9 mouse cellular contexts compared by ENCODE assay signal in genomic region chr10:69845749-69846148, GRCm38 (mm10).
DNase-seq lines count a peak whose midpoint lies in the region; ATAC-seq lines count a peak whose summit lies in the region.
"Had no signal": no experiment of that assay in that cellular context is flagged by ENCODE, and none has a peak within 500 bp of the region (broad histone marks: within the 10 kb centered on the region; RNA-seq: fewer than 3 reads in every experiment).

No protein-coding gene starts in this region.

- DNase-seq in urinary bladder, postnatal 14 days (ENCODE audit: low spot score): peak; percentile 20
- DNase-seq in urinary bladder, postnatal 10 days (ENCODE audit: low spot score): no peak
- peak; percentile 89 for DNase-seq in forebrain, embryonic 14.5 days (ENCODE audit: low spot score)
- peak; percentile 72 for DNase-seq in intestine, embryonic 14.5 days (ENCODE audit: low spot score)
- peak; percentile 86 for DNase-seq in retina, postnatal 1 day
- no peak for DNase-seq in spleen, postnatal 4 days (ENCODE audit: low spot score in 2 of 2)

- ATAC-seq in cerebellum, adult (ENCODE audit: insufficient number of reproducible peaks, low FRiP score, low TSS enrichment): peak; percentile 90
- ATAC-seq in forebrain, embryonic 14.5 days: peak; percentile 85
- ATAC-seq in intestine, embryonic 14.5 days (replicated peaks; ENCODE audit: low FRiP score, low TSS enrichment, low read depth): peak; percentile 64; the same call in 1 of the 2 replicates
- ATAC-seq in lung, embryonic 15.5 days (ENCODE audit: borderline replicate concordance, extremely low read depth, low FRiP score, low TSS enrichment): peak; percentile 75

- no peaks in the 10 kb centered on the region for H3K9me3 ChIP-seq in forebrain, embryonic 14.5 days (replicated peaks; ENCODE audit: control insufficient read depth, low read length)
- H3K9me3 ChIP-seq in intestine, embryonic 14.5 days (ENCODE audit: control insufficient read depth, low read length): no peaks in the 10 kb centered on the region
- no peaks in the 10 kb centered on the region for H3K9me3 ChIP-seq in lung, embryonic 15.5 days
- H3K9me3 ChIP-seq: heart, embryonic 13.5 days had no signal

- no peaks in the 10 kb centered on the region for H3K36me3 ChIP-seq in forebrain, embryonic 14.5 days (ENCODE audit: control insufficient read depth, insufficient read depth, low read length)
- H3K36me3 ChIP-seq in intestine, embryonic 14.5 days (ENCODE audit: control insufficient read depth, insufficient read depth, low read length): no peaks in the 10 kb centered on the region
- no peaks in the 10 kb centered on the region for H3K36me3 ChIP-seq in lung, embryonic 15.5 days

- H3K9ac ChIP-seq in forebrain, embryonic 14.5 days (ENCODE audit: low read length): no peak overlapping the region
- no peak overlapping the region for H3K9ac ChIP-seq in intestine, embryonic 14.5 days (ENCODE audit: low read length)
- no peak overlapping the region for H3K9ac ChIP-seq in lung, embryonic 15.5 days
- H3K9ac ChIP-seq: heart, embryonic 13.5 days had no signal

- H3K4me3 ChIP-seq in forebrain, embryonic 14.5 days (ENCODE audit: low read depth, low read length): no peak overlapping the region
- no peak overlapping the region for H3K4me3 ChIP-seq in intestine, embryonic 14.5 days (ENCODE audit: low read depth, low read length)
- no peak overlapping the region for H3K4me3 ChIP-seq in lung, embryonic 15.5 days
- H3K4me3 ChIP-seq: heart, embryonic 13.5 days had no signal

- no peaks in the 10 kb centered on the region for H3K4me1 ChIP-seq in forebrain, embryonic 14.5 days (ENCODE audit: control insufficient read depth, insufficient read depth, low read length)
- no peaks in the 10 kb centered on the region for H3K4me1 ChIP-seq in intestine, embryonic 14.5 days (replicated peaks; ENCODE audit: control insufficient read depth, insufficient read depth, low read length)
- no peaks in the 10 kb centered on the region for H3K4me1 ChIP-seq in lung, embryonic 15.5 days

- 43% methylated on average over 4 of the region's 4 CpGs for WGBS in forebrain, embryonic 14.5 days
- WGBS in intestine, embryonic 14.5 days: 52% methylated on average over 4 of the region's 4 CpGs
- 26% methylated on average over 4 of the region's 4 CpGs for WGBS in lung, embryonic 15.5 days

- H3K27me3 ChIP-seq in forebrain, embryonic 14.5 days (replicated peaks; ENCODE audit: control insufficient read depth, insufficient read depth, low read length): no peaks in the 10 kb centered on the region
- no peaks in the 10 kb centered on the region for H3K27me3 ChIP-seq in intestine, embryonic 14.5 days (replicated peaks; ENCODE audit: control insufficient read depth, insufficient read depth, low read length)
- no peaks in the 10 kb centered on the region for H3K27me3 ChIP-seq in lung, embryonic 15.5 days
- H3K27me3 ChIP-seq: heart, embryonic 13.5 days had no signal

- H3K4me2 ChIP-seq in forebrain, embryonic 14.5 days (ENCODE audit: low read length): no peak overlapping the region
- H3K4me2 ChIP-seq in intestine, embryonic 14.5 days (ENCODE audit: low read length): no peak overlapping the region
- no peak overlapping the region for H3K4me2 ChIP-seq in lung, embryonic 15.5 days
- H3K4me2 ChIP-seq: heart, embryonic 13.5 days had no signal

- no peak overlapping the region for H3K27ac ChIP-seq in forebrain, embryonic 14.5 days (ENCODE audit: low read depth, low read length)
- no peak overlapping the region for H3K27ac ChIP-seq in intestine, embryonic 14.5 days (ENCODE audit: low read depth)
- no peak overlapping the region for H3K27ac ChIP-seq in lung, embryonic 15.5 days
- H3K27ac ChIP-seq: heart, embryonic 13.5 days had no signal

Comparison
In these comparisons a context has a peak if more than half of its experiments do, and no peak if none do; other contexts are left out.
1. DNase-seq: peak in urinary bladder, postnatal 14 days (single experiment), forebrain, embryonic 14.5 days (single experiment), intestine, embryonic 14.5 days (single experiment) and retina, postnatal 1 day (single experiment); none in urinary bladder, postnatal 10 days (single experiment) and spleen, postnatal 4 days (0 of 2).
2. Peak in every context shown above with its lines, with median percentiles within 50 percentile points of each other: ATAC-seq.